Mouse (Mus musculus): ENCODE measurements at regions not wholly inside any gene's neighbourhood (a gene's known extent, or its start where the extent isn't known, plus 50 kb on each side); places are given as distances from the start of the nearest gene placed in this dataset.
A peak's percentile ranks its signal among the peaks of the same experiment; 100 is the strongest.

GRCm38 (mm10) chr3:120123155-120123554 lies 338.9 kb upstream of the Ptbp2 start:
- Histone ChIP-seq H3K9me3 (replicated peaks; ENCODE audit: control insufficient read depth, low read length) (no peaks in the 10 kb centered on the region), H3K4me2 (ENCODE audit: low read depth, low read length) (no peak overlapping the region), H3K9ac (ENCODE audit: low read length) (no peak overlapping the region), H3K36me3 (ENCODE audit: control insufficient read depth, insufficient read depth, low read length) (no peaks in the 10 kb centered on the region), H3K4me1 (ENCODE audit: control insufficient read depth, insufficient read depth, low read length) (no peaks in the 10 kb centered on the region), H3K27ac (ENCODE audit: low read length) (no peak overlapping the region), H3K4me3 (replicated peaks; ENCODE audit: low read length) (no peak overlapping the region), H3K27me3 (ENCODE audit: control insufficient read depth, insufficient read depth, low read length) (no peaks in the 10 kb centered on the region)
- no peak for ATAC-seq (ENCODE audit: insufficient read depth, low FRiP score)
- 48% methylated on average over 3 of the region's 3 CpGs for WGBS

- no peak overlapping the region for H3K27ac ChIP-seq (ENCODE audit: low read length)
- ATAC-seq (ENCODE audit: insufficient read depth, low FRiP score) = no peak
- H3K9me3 ChIP-seq (replicated peaks; ENCODE audit: control insufficient read depth, low read length) = no peaks in the 10 kb centered on the region
- no peaks in the 10 kb centered on the region for H3K36me3 ChIP-seq (ENCODE audit: control insufficient read depth, insufficient read depth, low read length)
- no peak overlapping the region for H3K4me3 ChIP-seq (replicated peaks; ENCODE audit: low read length)
- H3K27me3 ChIP-seq (ENCODE audit: control insufficient read depth, insufficient read depth, low read length) = no peaks in the 10 kb centered on the region
- H3K4me1 ChIP-seq (ENCODE audit: control insufficient read depth, insufficient read depth, low read length) = no peaks in the 10 kb centered on the region
- H3K4me2 ChIP-seq (ENCODE audit: low read depth, low read length) = no peak overlapping the region
- H3K9ac ChIP-seq (ENCODE audit: low read length) = no peak overlapping the region
- WGBS = 79% methylated on average over 7 of the region's 7 CpGs
These were observed 299.1 kb upstream of the Ptbp2 start for GRCm38 (mm10) chr3:120083171-120083932.

DNA sequence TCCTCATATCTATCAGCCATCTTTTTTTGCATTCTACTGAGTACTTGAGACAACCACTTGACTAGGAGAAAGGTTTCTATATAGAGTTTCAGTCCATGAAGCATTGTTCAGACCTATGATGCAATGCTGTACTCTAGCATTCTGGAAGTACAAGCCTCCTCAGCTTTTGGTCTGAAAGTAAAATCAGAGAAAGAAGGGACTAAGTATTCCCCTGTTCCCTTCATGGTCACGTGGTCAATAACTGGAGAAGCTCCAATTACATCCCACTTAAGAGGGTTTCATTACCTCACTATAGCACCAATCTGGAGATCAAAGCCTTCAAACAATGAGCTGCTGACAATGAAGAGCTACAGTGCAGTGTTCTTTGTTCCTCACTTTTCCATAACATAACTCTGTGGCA lies 289.3 kb upstream of the Ptbp2 start:
- Histone ChIP-seq H3K36me3 (ENCODE audit: control insufficient read depth, insufficient read depth, low read length) (no peaks in the 10 kb centered on the region), H3K27me3 (ENCODE audit: control insufficient read depth, insufficient read depth, low read length) (no peaks in the 10 kb centered on the region), H3K4me1 (ENCODE audit: control insufficient read depth, insufficient read depth, low read length) (no peaks in the 10 kb centered on the region), H3K4me2 (ENCODE audit: low read depth, low read length) (no peak overlapping the region), H3K4me3 (replicated peaks; ENCODE audit: low read length) (no peak overlapping the region), H3K9ac (ENCODE audit: low read length) (no peak overlapping the region), H3K9me3 (replicated peaks; ENCODE audit: control insufficient read depth, low read length) (no peaks in the 10 kb centered on the region), H3K27ac (ENCODE audit: low read length) (no peak overlapping the region)
- 37% methylated on average over 1 of the region's 1 CpGs for WGBS
- no peak for ATAC-seq (ENCODE audit: insufficient read depth, low FRiP score)

DNA sequence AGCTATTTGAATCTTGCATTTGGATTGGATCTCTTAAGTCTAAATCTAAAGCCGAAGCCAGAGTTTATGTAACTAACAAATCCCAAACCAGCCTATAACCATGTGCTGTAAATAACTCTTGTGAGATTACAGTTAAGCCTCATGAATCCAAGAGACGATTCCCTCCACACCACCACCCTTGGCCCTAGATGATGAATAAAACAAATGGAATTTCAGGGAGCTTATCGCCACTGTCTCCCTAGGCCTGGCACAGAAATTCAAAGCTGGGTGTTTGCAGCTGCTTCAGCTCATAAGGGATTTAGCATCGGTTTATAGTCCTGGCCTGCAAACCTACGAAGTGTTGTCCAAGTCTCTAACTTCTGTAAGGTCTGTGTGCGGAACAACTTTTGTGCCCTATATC lies 281.4 kb upstream of the Ptbp2 start:
- Histone ChIP-seq H3K27ac (ENCODE audit: low read length) (no peak overlapping the region; the same call in 1 of the 2 replicates), H3K27me3 (ENCODE audit: control insufficient read depth, insufficient read depth, low read length) (no peaks in the 10 kb centered on the region), H3K4me2 (ENCODE audit: low read depth, low read length) (no peak overlapping the region), H3K9ac (ENCODE audit: low read length) (no peak overlapping the region), H3K4me1 (ENCODE audit: control insufficient read depth, insufficient read depth, low read length) (peaks cover 7% of the 10 kb centered on the region; the same call in 1 of the 2 replicates), H3K36me3 (ENCODE audit: control insufficient read depth, insufficient read depth, low read length) (no peaks in the 10 kb centered on the region), H3K9me3 (replicated peaks; ENCODE audit: control insufficient read depth, low read length) (no peaks in the 10 kb centered on the region), H3K4me3 (replicated peaks; ENCODE audit: low read length) (no peak overlapping the region)
- ATAC-seq (ENCODE audit: insufficient read depth, low FRiP score) = peak; percentile 58; the same call in 1 of the 2 replicates
- WGBS = 64% methylated on average over 6 of the region's 6 CpGs

- Histone ChIP-seq H3K9ac (ENCODE audit: low read length) (no peak overlapping the region), H3K4me1 (ENCODE audit: control insufficient read depth, insufficient read depth, low read length) (peaks cover 7% of the 10 kb centered on the region; the same call in 1 of the 2 replicates), H3K27ac (ENCODE audit: low read length) (peak overlapping the region; percentile 46; the same call in 1 of the 2 replicates), H3K4me3 (replicated peaks; ENCODE audit: low read length) (no peak overlapping the region), H3K27me3 (ENCODE audit: control insufficient read depth, insufficient read depth, low read length) (no peaks in the 10 kb centered on the region), H3K9me3 (replicated peaks; ENCODE audit: control insufficient read depth, low read length) (no peaks in the 10 kb centered on the region), H3K4me2 (ENCODE audit: low read depth, low read length) (no peak overlapping the region), H3K36me3 (ENCODE audit: control insufficient read depth, insufficient read depth, low read length) (no peaks in the 10 kb centered on the region)
- no peak for ATAC-seq (ENCODE audit: insufficient read depth, low FRiP score)
- WGBS = 45% methylated on average over 5 of the region's 5 CpGs
These were observed 280.7 kb upstream of the Ptbp2 start for GRCm38 (mm10) chr3:120064854-120065480.

DNA sequence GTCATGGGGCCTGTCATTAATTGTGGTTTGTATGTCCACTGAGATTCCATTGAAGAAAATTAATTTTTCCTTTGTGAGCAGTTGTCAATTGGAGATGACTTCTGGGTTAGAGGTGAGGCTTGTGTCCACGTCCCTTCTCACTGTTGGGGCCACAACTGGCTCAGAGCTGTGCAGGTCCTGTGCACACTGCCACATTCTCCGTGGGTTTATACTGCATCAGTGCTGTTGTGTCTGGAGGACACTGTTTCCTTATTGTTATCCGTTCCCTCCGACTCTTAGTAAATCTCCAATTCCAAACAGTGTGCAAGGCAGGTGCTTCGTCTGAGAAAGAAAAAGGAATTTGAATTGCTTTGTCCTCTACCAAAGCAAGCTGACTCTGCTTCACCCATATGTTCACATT lies 278.0 kb upstream of the Ptbp2 start:
- H3K9ac ChIP-seq (ENCODE audit: low read length) = no peak overlapping the region
- H3K4me3 ChIP-seq (replicated peaks; ENCODE audit: low read length) = no peak overlapping the region
- WGBS = 71% methylated on average over 5 of the region's 5 CpGs
- H3K36me3 ChIP-seq (ENCODE audit: control insufficient read depth, insufficient read depth, low read length) = no peaks in the 10 kb centered on the region
- H3K4me1 ChIP-seq (ENCODE audit: control insufficient read depth, insufficient read depth, low read length) = peaks cover 7% of the 10 kb centered on the region; the same call in 1 of the 2 replicates
- H3K4me2 ChIP-seq (ENCODE audit: low read depth, low read length) = no peak overlapping the region
- no peak for ATAC-seq (ENCODE audit: insufficient read depth, low FRiP score)
- no peak overlapping the region for H3K27ac ChIP-seq (ENCODE audit: low read length)
- no peaks in the 10 kb centered on the region for H3K9me3 ChIP-seq (replicated peaks; ENCODE audit: control insufficient read depth, low read length)
- H3K27me3 ChIP-seq (ENCODE audit: control insufficient read depth, insufficient read depth, low read length) = no peaks in the 10 kb centered on the region

- no peak overlapping the region for H3K9ac ChIP-seq (ENCODE audit: low read length)
- no peaks in the 10 kb centered on the region for H3K36me3 ChIP-seq (ENCODE audit: control insufficient read depth, insufficient read depth, low read length)
- H3K4me1 ChIP-seq (ENCODE audit: control insufficient read depth, insufficient read depth, low read length) = 0 out of 2 replicates have a peak, but pooled peaks cover 1% of the 10 kb centered on the region
- H3K27ac ChIP-seq (ENCODE audit: low read length) = no peak overlapping the region
- no peaks in the 10 kb centered on the region for H3K9me3 ChIP-seq (replicated peaks; ENCODE audit: control insufficient read depth, low read length)
- no peaks in the 10 kb centered on the region for H3K27me3 ChIP-seq (ENCODE audit: control insufficient read depth, insufficient read depth, low read length)
- ATAC-seq (ENCODE audit: insufficient read depth, low FRiP score) = no peak
- 39% methylated on average over 11 of the region's 11 CpGs for WGBS
- no peak overlapping the region for H3K4me3 ChIP-seq (replicated peaks; ENCODE audit: low read length)
- H3K4me2 ChIP-seq (ENCODE audit: low read depth, low read length) = no peak overlapping the region
These were observed 275.7 kb upstream of the Ptbp2 start for GRCm38 (mm10) chr3:120059959-120060358.

DNA sequence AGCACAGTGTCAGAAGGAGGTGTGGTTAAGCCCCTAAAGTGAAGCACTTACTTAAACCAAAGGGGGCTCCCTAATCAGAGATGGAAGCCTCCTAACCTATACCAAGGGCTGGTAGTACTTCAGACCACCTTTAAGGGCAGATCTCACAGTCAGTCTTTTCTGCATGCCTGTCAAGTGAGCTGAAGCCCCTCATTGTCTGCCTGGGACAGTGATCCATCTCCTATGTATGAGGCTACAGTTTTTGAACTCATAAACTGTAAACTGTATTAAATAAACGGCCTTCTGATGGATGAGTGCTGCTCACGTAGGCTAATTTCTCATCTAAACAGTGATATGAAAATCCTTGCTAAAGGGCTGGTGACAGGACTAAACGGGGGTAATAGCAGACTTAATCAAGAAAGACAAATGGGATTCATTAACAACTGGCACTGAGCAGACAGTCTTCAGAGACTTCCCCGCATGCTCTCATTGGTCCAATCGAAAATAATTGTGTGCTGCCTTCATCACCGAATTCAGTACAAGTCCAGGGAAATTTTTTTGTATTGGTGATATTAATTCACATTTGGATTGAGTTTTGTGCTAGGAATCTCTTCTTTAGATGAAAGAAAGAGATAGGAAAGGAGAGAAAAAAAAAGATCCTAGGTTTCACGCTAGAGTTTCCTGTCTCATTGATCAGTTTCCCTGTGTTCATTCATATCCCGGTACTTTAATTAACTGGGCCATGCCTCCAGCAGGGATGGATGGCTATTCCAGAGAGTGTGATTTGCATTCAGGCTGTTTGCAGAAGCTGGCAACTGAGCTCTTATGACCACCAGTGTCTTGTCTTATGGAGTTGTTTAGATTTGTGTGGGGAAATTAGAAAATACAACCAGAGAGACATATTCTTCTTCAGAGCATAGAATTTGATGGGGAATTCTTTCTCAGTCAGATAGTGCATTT lies 271.2 kb upstream of the Ptbp2 start:
- H3K36me3 ChIP-seq (ENCODE audit: control insufficient read depth, insufficient read depth, low read length) = no peaks in the 10 kb centered on the region
- 61% methylated on average over 8 of the region's 8 CpGs for WGBS

DNA sequence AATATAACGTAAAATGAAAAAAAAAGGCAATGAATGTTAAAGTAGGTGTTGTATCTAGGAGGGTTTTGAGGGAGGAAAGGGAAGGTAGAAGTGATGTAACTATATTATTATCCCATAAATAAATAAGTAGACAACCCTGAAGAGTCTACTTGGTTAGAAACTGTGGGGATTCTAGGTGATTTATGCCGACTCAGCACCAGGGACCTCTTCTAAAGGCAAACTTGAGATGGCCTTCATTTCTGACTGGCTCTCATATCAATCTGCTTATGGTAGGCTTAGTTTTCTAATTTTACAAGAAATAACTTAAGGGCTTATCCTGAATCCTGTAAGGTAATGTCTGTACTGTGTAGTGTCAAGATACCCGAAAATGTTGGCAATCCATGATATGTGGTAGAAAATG lies 263.0 kb upstream of the Ptbp2 start:
- no peaks in the 10 kb centered on the region for H3K9me3 ChIP-seq (replicated peaks; ENCODE audit: control insufficient read depth, low read length)
- H3K4me2 ChIP-seq (ENCODE audit: low read depth, low read length) = no peak overlapping the region
- no peak for ATAC-seq (ENCODE audit: insufficient read depth, low FRiP score)
- no peaks in the 10 kb centered on the region for H3K36me3 ChIP-seq (ENCODE audit: control insufficient read depth, insufficient read depth, low read length)
- H3K27ac ChIP-seq (ENCODE audit: low read length) = no peak overlapping the region
- no peak overlapping the region for H3K4me3 ChIP-seq (replicated peaks; ENCODE audit: low read length)
- no peaks in the 10 kb centered on the region for H3K27me3 ChIP-seq (ENCODE audit: control insufficient read depth, insufficient read depth, low read length)
- no peak overlapping the region for H3K9ac ChIP-seq (ENCODE audit: low read length)
- WGBS = 95% methylated on average over 3 of the region's 3 CpGs
- no peaks in the 10 kb centered on the region for H3K4me1 ChIP-seq (ENCODE audit: control insufficient read depth, insufficient read depth, low read length)

More for the DNA sequence above, 271.2 kb upstream of the Ptbp2 start:
- Histone ChIP-seq H3K4me3 (replicated peaks; ENCODE audit: low read length) (no peak overlapping the region), H3K9me3 (replicated peaks; ENCODE audit: control insufficient read depth, low read length) (no peaks in the 10 kb centered on the region), H3K4me1 (ENCODE audit: control insufficient read depth, insufficient read depth, low read length) (no peaks in the 10 kb centered on the region), H3K4me2 (ENCODE audit: low read depth, low read length) (no peak overlapping the region), H3K27ac (ENCODE audit: low read length) (no peak overlapping the region), H3K9ac (ENCODE audit: low read length) (no peak overlapping the region), H3K27me3 (ENCODE audit: control insufficient read depth, insufficient read depth, low read length) (no peaks in the 10 kb centered on the region)
- ATAC-seq (ENCODE audit: insufficient read depth, low FRiP score) = no peak
